Mouse (Mus musculus) hindbrain, embryonic 15.5 days (tissue): Measurements from ENCODE around the gene Cryab. TPM values are rescaled to one million over a fixed set of nuclear protein-coding genes. Genes with fewer than 3 reads are reported as not detected.

Experiments
- ATAC-seq: fragments of 200-750 bp; cut with Nextera tagmentation; 2 replicates; pipeline ENCODE4 v1.8.0; 2017; ENCODE audit warnings: low read depth, moderate number of reproducible peaks, moderate TSS enrichment; ENCODE audit not compliant: low FRiP score
- H3K27ac ChIP-seq: fragments of 300-500 bp; sonication (generic); replicated peaks from 2 replicates; pipeline ENCODE4 v1.5.1; 2015; ENCODE audit warnings: mild to moderate bottlenecking, inconsistent platforms
- H3K27me3 ChIP-seq: fragments of 300-500 bp; sonication (generic); 2 replicates; pipeline ENCODE4 v1.6.1; 2015; ENCODE audit warnings: control low read depth, inconsistent platforms
- H3K36me3 ChIP-seq: fragments of 300-500 bp; sonication (generic); 2 replicates; pipeline ENCODE4 v1.6.1; 2015; ENCODE audit warnings: control low read depth, inconsistent platforms
- H3K4me1 ChIP-seq: fragments of 300-500 bp; sonication (generic); replicated peaks from 2 replicates; pipeline ENCODE4 v1.6.1; 2015; ENCODE audit warnings: control low read depth, inconsistent platforms
- H3K4me2 ChIP-seq: fragments of 300-500 bp; sonication (generic); 2 replicates; pipeline ENCODE4 v1.6.1; 2015; ENCODE audit warnings: moderate library complexity, mild to moderate bottlenecking, inconsistent platforms
- H3K4me3 ChIP-seq: fragments of 300-500 bp; sonication (generic); 2 replicates; pipeline ENCODE4 v1.5.1; 2015; ENCODE audit warnings: mild to moderate bottlenecking, inconsistent platforms
- H3K9ac ChIP-seq: fragments of 300-500 bp; sonication (generic); 2 replicates; pipeline ENCODE4 v1.6.1; 2015; ENCODE audit warnings: inconsistent platforms
- H3K9me3 ChIP-seq: fragments of 300-500 bp; sonication (generic); 2 replicates; pipeline ENCODE4 v1.6.1; 2016; ENCODE audit warnings: control low read depth, inconsistent platforms
- WGBS: fragments of 180-500 bp; shearing (Covaris S2); methylation state at CpG from one replicate; pipeline ENCODE4 v1.1.7; 2015; 5-methylcytosine and 5-hydroxymethylcytosine counted together
- polyA plus RNA-seq: library from polyadenylated mRNA; unstranded; fragments of >200 nt; fragmentation: Nextera tagmentation; extraction: Ambion mirVana; gene quantifications from 2 replicates; pipeline ENCODE4 v1.2.1, GENCODE M21; 2015

Gene Cryab
- polyA plus RNA-seq = 13.3 and 15.4 TPM in 2 replicates

DNA sequence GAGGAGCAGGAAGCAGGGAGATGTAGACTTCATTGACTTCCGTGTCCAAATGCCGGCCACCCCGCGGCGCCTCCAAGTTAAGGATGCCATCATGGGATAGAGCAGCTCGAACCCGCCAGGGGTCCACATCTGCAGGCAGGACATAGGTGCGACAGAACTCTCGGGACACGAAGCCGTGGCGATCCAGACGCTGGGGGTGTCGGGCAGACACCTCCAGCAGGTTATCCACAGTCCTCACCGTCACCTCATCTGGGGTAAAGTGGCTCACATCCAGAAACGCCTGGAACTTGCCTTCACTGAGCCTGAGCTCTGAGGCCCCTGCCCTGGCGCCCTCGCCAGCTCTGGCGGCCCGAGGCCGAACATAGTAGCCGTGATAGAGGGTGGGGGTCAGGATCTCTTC, at the start of gene Cryab:
Gene Cryab (plus strand): TSS at position 3 of the 400 bp plus-strand sequence.
- no peak within 1 kb of the TSS for H3K9ac ChIP-seq
- H3K27ac ChIP-seq = no peak within 1 kb of the TSS
- no peaks in the 10 kb centered on the region for H3K9me3 ChIP-seq
- no peak within 1 kb of the TSS for H3K4me2 ChIP-seq
- no peak within 1 kb of the TSS for H3K4me3 ChIP-seq
- peaks cover 8% of the 10 kb centered on the region; the same call in 1 of the 2 replicates for H3K4me1 ChIP-seq
- WGBS = 72% methylated on average over 22 of the region's 22 CpGs
- no peaks in the 10 kb centered on the region for H3K36me3 ChIP-seq
- no peaks in the 10 kb centered on the region for H3K27me3 ChIP-seq
- no peak for ATAC-seq

DNA sequence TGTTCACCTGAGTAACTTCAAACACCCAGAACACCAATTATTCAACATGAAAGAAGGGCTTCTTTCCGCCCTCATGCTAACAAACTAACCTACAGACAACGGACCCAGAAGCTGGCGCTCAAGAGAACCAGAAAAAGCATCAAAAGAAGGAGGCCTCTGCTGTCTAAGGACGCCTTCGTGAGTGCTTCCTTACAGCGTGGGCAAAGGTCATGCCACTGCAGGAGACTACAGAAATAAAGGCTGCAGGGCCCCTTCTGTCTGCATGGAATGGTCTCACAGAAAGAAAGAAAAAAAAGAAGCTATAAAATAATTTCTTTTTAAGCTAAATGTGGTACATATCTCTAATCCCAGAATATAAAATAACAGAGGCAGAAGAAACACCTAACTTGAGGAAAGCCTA, 46.2 kb upstream of the Cryab start:
- no peak overlapping the region for H3K27ac ChIP-seq
- H3K36me3 ChIP-seq = peaks cover 11% of the 10 kb centered on the region; the same call in 1 of the 2 replicates
- no peak overlapping the region for H3K4me2 ChIP-seq
- no peaks in the 10 kb centered on the region for H3K9me3 ChIP-seq
- no peaks in the 10 kb centered on the region for H3K4me1 ChIP-seq
- 32% methylated on average over 6 of the region's 6 CpGs for WGBS
- H3K9ac ChIP-seq = no peak overlapping the region
- ATAC-seq = no peak
- H3K4me3 ChIP-seq = no peak overlapping the region
- H3K27me3 ChIP-seq = no peaks in the 10 kb centered on the region

DNA sequence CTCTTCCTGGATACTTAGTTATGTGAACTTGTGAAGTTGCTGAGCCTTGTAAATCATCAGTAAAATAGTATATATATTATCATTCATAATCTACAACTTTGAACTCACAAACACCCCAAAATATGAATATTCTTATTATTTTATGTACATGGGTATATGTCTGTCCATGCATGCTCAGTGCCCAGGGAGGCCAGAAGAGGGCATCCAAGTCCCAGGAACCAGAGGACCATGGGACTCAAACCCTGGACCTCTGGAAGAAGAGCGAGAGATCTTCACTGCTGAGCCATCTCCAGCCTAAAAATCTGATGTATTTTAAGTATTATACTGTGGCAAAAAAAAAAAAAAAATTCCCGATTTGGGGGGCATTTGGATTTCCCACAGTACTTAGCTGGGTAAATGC, 42.0 kb upstream of the Cryab start:
- Histone ChIP-seq H3K27ac (no peak overlapping the region), H3K4me1 (no peaks in the 10 kb centered on the region), H3K9me3 (no peaks in the 10 kb centered on the region), H3K36me3 (peaks cover 6% of the 10 kb centered on the region; the same call in 1 of the 2 replicates), H3K9ac (no peak overlapping the region), H3K4me2 (no peak overlapping the region), H3K4me3 (no peak overlapping the region), H3K27me3 (no peaks in the 10 kb centered on the region)
- 31% methylated on average over 2 of the region's 2 CpGs for WGBS
- no peak for ATAC-seq

DNA sequence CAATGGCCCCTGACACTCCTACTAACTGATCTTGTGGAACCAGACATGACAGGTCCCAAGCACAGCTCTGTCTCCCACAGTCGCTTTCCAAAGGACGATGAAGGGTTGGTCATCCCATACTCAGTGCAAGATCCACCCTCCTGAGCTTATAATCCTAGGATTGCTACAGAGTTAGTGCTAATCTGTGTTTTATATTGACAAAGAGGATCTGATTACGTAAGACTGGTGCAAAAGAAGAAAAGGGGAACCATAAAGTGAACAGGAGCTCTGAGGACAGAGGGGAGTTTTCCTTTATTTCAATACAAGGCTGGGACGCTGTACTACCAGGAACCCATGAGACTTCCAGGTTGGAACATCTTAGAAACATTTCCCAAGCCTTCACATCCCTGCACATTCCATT, 39.8 kb upstream of the Cryab start:
- H3K4me2 ChIP-seq = no peak overlapping the region
- no peaks in the 10 kb centered on the region for H3K4me1 ChIP-seq
- peaks cover 6% of the 10 kb centered on the region; the same call in 1 of the 2 replicates for H3K36me3 ChIP-seq
- no peak overlapping the region for H3K27ac ChIP-seq
- no peaks in the 10 kb centered on the region for H3K27me3 ChIP-seq
- no peak overlapping the region for H3K4me3 ChIP-seq
- ATAC-seq = no peak
- no peak overlapping the region for H3K9ac ChIP-seq
- H3K9me3 ChIP-seq = no peaks in the 10 kb centered on the region
- 87% methylated on average over 4 of the region's 4 CpGs for WGBS

DNA sequence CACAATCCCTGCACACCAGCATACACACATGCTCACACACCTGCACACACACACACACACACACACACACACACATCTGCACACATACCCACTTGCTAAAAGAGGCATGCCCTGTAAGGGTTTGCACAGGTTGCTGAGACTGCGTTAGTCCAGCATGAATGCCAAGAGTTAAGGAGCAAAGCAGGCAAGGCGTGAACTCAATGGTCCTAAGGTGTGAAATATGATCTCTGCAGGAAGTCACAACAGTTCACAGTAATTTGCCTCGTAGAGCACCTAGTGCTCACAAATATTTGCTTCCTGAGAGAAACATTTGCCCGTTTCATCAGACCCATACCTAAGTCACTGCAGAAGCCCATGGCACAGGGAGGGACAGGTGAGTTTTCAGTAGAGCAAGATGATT, 36.9 kb upstream of the Cryab start:
- no peak overlapping the region for H3K4me2 ChIP-seq
- 72% methylated on average over 4 of the region's 4 CpGs for WGBS
- no peaks in the 10 kb centered on the region for H3K9me3 ChIP-seq
- H3K27ac ChIP-seq = no peak overlapping the region
- no peak overlapping the region for H3K9ac ChIP-seq
- no peak overlapping the region for H3K4me3 ChIP-seq
- no peaks in the 10 kb centered on the region for H3K27me3 ChIP-seq
- no peaks in the 10 kb centered on the region for H3K4me1 ChIP-seq
- H3K36me3 ChIP-seq = peaks cover 6% of the 10 kb centered on the region; the same call in 1 of the 2 replicates
- ATAC-seq = no peak

DNA sequence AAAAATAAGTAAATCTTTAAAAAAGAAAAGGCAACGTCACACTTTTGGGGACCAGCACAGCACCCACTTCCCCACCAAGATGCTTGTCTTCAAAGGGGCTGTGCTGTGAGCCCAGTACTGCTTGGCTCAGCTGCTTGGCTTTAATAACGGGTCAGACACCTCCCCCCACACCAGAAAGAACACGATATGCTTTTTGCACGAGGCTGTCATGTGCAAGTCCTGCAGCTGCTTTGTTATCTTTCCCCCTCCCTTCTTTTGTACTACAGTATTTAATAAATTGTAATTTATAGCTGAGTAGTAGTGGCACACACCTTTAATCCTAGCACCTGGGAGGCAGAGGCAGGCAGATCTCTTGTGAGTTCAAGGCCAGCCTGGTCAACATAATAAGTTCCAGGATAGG, 32.2 kb upstream of the Cryab start:
- H3K27me3 ChIP-seq = no peaks in the 10 kb centered on the region
- peaks cover 20% of the 10 kb centered on the region for H3K4me1 ChIP-seq
- H3K4me3 ChIP-seq = no peak overlapping the region
- H3K27ac ChIP-seq = no peak overlapping the region
- no peak for ATAC-seq
- no peak overlapping the region for H3K4me2 ChIP-seq
- no peaks in the 10 kb centered on the region for H3K9me3 ChIP-seq
- no peaks in the 10 kb centered on the region for H3K36me3 ChIP-seq
- 84% methylated on average over 4 of the region's 4 CpGs for WGBS
- H3K9ac ChIP-seq = no peak overlapping the region

DNA sequence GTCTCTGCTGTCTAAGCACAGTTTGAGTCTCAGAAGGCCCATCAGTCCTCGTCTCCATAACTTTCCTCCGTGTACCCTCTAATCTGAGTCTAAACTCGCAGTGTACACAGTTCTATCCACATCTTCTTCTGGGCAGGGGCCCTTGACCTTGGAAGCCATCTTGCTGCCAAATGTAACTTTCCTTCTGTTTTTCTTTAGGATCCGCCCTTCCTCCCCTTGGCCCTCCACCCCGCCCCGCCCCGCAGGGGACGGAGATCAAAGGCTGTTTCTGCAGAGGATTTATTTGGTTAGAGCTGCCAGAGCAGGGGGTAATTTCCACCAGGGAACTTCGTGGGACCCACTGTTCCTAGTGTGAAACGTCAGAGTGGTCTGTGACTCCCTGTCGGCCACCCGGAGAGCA, 30.1 kb upstream of the Cryab start:
- Histone ChIP-seq H3K27ac (no peak overlapping the region), H3K4me1 (peaks cover 42% of the 10 kb centered on the region), H3K4me3 (no peak overlapping the region), H3K4me2 (no peak overlapping the region), H3K9me3 (no peaks in the 10 kb centered on the region), H3K27me3 (no peaks in the 10 kb centered on the region), H3K9ac (no peak overlapping the region), H3K36me3 (no peaks in the 10 kb centered on the region)
- 41% methylated on average over 12 of the region's 12 CpGs for WGBS
- ATAC-seq = no peak

DNA sequence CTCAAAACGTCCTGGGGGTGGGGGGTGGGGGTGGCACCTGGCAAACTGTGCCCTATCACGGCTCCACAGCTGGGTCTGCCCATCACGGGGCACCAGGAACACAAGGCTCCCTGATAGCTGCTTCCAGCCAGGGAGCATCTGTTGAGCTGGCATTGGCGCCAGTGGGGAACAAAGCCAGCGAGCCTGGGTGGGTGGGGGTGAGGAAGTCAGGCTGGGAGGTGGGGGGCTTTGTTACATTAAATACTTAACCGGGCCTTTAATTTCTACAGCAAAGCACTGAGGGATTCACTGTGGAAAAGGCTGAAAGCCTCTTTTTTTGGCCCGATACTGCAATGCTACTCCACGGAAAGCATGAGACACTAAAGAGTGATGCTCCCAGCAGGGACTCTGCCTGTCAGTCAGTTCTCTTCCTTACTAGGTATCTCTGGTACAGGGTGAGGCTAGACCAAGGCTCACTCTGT, 28.6 kb upstream of the Cryab start:
- H3K9ac ChIP-seq = no peak overlapping the region
- H3K27me3 ChIP-seq = no peaks in the 10 kb centered on the region
- 20% methylated on average over 8 of the region's 8 CpGs for WGBS
- peaks cover 56% of the 10 kb centered on the region for H3K4me1 ChIP-seq
- peak; percentile 43; the same call in 1 of the 2 replicates for ATAC-seq
- peak overlapping the region; percentile 38 for H3K4me2 ChIP-seq
- no peak overlapping the region for H3K4me3 ChIP-seq
- peak overlapping the region; percentile 59 for H3K27ac ChIP-seq
- H3K36me3 ChIP-seq = no peaks in the 10 kb centered on the region
- H3K9me3 ChIP-seq = no peaks in the 10 kb centered on the region

DNA sequence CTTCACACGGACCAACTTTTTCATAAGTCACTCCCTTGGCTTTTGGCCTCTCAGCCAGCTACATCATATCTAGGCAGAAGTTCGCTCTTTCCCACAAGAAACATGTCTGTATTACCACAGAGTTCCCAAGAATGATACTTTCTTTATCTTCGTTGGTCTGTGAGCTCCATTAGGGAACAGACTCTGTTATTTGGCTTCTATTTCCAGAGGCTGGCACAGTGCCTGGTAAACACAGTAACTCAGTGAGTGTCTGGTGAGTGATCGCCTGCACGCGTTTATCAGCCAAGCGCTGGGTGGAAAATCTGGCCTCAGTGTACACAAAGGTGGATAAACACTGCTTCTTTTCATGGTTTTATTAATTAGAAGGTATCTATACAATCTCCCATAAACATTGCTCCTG, 27.7 kb upstream of the Cryab start:
- Histone ChIP-seq H3K4me2 (peak overlapping the region; percentile 38), H3K9ac (no peak overlapping the region), H3K4me1 (peaks cover 59% of the 10 kb centered on the region), H3K36me3 (no peaks in the 10 kb centered on the region), H3K27me3 (no peaks in the 10 kb centered on the region), H3K4me3 (no peak overlapping the region; the same call in 1 of the 2 replicates), H3K9me3 (no peaks in the 10 kb centered on the region), H3K27ac (peak overlapping the region; percentile 59)
- no peak for ATAC-seq
- WGBS = 34% methylated on average over 7 of the region's 7 CpGs

DNA sequence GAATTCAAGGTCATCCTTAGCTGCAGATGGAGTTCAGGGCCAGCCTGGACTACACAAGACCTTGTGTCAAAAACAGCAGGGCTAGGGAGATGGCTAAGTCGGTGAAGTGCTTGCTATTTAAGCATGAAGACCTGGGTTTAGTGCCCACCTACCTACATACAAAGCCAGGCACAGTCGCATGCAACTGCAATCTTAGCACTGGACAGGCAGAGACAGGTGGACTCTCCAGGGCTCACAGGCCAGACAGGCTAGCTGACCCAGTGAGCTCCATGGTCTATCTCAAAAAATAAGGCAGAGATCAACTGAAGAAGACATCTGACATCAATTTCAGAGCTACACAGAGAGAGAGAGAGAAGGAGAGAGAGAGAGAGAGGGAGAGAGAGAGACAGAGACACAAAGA, 27.0 kb upstream of the Cryab start:
- no peak for ATAC-seq
- H3K9ac ChIP-seq = no peak overlapping the region
- H3K9me3 ChIP-seq = no peaks in the 10 kb centered on the region
- H3K27ac ChIP-seq = peak overlapping the region; percentile 59
- H3K27me3 ChIP-seq = no peaks in the 10 kb centered on the region
- H3K36me3 ChIP-seq = no peaks in the 10 kb centered on the region
- H3K4me3 ChIP-seq = no peak overlapping the region
- peak overlapping the region; percentile 79 for H3K4me2 ChIP-seq
- WGBS = 74% methylated on average over 2 of the region's 2 CpGs
- H3K4me1 ChIP-seq = peaks cover 66% of the 10 kb centered on the region

DNA sequence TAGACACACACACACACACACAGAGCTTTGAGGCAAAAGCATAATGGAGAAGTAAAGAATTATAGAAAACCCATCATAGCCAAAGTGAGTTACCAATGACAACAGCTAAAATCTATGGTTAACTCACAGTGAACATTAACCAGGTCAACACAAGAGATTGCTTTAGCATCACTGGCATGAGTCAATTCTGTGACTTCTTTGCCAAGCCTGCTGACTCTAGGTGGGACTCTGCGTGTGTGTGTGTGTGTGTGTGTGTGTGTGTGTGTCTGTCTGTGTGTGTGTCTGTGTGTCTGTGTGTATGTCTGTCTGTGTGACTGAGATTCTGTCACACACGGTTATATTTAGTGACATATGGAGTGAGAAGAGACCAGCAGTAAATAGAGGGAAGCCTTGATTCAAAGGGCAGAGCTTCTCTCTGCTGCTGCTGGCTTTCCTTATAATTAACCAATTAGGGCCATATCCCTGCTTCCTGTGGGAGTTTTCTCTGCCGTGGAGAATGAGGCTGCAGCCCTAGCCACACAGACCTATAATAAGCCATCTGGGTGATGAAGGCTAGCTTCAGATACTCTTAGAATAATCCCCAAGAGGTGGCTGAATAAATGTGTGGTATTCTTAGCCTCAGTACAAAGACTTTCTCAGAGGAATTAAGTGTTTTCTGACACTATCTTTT, 26.3 kb upstream of the Cryab start:
- Histone ChIP-seq H3K4me2 (peak overlapping the region; percentile 79), H3K9ac (no peak overlapping the region), H3K27ac (peak overlapping the region; percentile 43), H3K9me3 (no peaks in the 10 kb centered on the region), H3K36me3 (no peaks in the 10 kb centered on the region), H3K4me1 (peaks cover 66% of the 10 kb centered on the region), H3K4me3 (no peak overlapping the region), H3K27me3 (no peaks in the 10 kb centered on the region)
- ATAC-seq = no peak
- WGBS = 31% methylated on average over 3 of the region's 3 CpGs

DNA sequence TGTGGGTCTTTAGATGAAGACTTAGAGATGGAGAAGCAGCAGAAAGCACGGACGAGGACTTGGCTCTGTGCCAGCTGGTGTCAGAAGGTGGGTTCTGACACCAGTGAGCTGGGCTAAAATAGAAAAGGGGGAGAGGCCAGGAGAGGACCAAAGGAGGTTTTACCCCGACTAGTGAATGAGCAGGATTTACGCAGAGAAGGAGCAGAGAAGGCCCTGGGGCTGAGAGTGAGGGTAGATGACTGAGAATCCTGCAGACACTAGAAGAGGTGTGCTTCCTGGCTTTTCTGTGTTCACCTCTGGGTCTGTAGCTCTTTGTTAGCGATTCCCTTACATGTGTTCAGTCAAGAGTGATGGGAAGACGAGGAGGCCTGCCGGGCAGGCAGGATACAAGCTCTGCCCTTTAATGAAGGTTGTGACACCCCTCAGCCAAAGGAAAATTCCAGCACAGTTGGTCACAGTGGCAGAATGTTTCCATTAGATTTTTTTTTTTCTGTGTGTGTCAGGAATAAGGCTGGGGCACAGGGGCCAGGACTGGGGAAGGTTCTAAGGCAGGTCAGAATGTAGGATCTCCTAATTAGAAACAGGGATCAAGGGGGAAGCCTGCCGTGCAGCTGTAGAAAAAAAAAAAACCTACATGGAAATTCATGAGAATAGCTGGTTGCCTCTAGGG, 25.1 kb upstream of the Cryab start:
- H3K27me3 ChIP-seq = no peaks in the 10 kb centered on the region
- WGBS = 22% methylated on average over 8 of the region's 8 CpGs
- H3K4me2 ChIP-seq = peak overlapping the region; percentile 79
- no peaks in the 10 kb centered on the region for H3K36me3 ChIP-seq
- H3K27ac ChIP-seq = peak overlapping the region; percentile 90
- peak overlapping the region; percentile 61 for H3K4me3 ChIP-seq
- no peak for ATAC-seq
- H3K9me3 ChIP-seq = no peaks in the 10 kb centered on the region
- H3K9ac ChIP-seq = no peak overlapping the region; the same call in 1 of the 2 replicates
- peaks cover 66% of the 10 kb centered on the region for H3K4me1 ChIP-seq
